In genomic region chr3:30219190-30219884, GRCm38 (mm10) we compare ENCODE assay signal across 8 mouse cellular contexts.
DNase-seq lines count a peak whose midpoint lies in the region; ATAC-seq lines count a peak whose summit lies in the region.
"Had no signal": no experiment of that assay in that cellular context is flagged by ENCODE, and none has a peak within 500 bp of the region (broad histone marks: within the 10 kb centered on the region; RNA-seq: fewer than 3 reads in every experiment).

No protein-coding gene starts in this region.

- H3K36me3 ChIP-seq in embryonic facial prominence, embryonic 11.5 days (replicated peaks; ENCODE audit: control insufficient read depth, insufficient read depth, low read depth, low read length), result no peaks in the 10 kb centered on the region
- H3K36me3 ChIP-seq in hindbrain, embryonic 15.5 days, result no peaks in the 10 kb centered on the region
- H3K36me3 ChIP-seq in midbrain, embryonic 11.5 days (ENCODE audit: control insufficient read depth, insufficient read depth, low read length), result no peaks in the 10 kb centered on the region

- no peaks in the 10 kb centered on the region for H3K9me3 ChIP-seq in embryonic facial prominence, embryonic 11.5 days (replicated peaks; ENCODE audit: control insufficient read depth, low read length)
- no peaks in the 10 kb centered on the region for H3K9me3 ChIP-seq in hindbrain, embryonic 15.5 days
- H3K9me3 ChIP-seq in midbrain, embryonic 11.5 days (ENCODE audit: control insufficient read depth, low read length), result no peaks in the 10 kb centered on the region

- H3K27me3 ChIP-seq in embryonic facial prominence, embryonic 11.5 days (ENCODE audit: control insufficient read depth, insufficient read depth, low read length), result no peaks in the 10 kb centered on the region
- peaks cover 39% of the 10 kb centered on the region for H3K27me3 ChIP-seq in hindbrain, embryonic 15.5 days
- peaks cover 24% of the 10 kb centered on the region for H3K27me3 ChIP-seq in midbrain, embryonic 11.5 days (ENCODE audit: control insufficient read depth, insufficient read depth, low read length)

- peak overlapping the region; percentile 28 for H3K4me2 ChIP-seq in embryonic facial prominence, embryonic 11.5 days (ENCODE audit: low read depth, low read length)
- H3K4me2 ChIP-seq in hindbrain, embryonic 15.5 days, result peak overlapping the region; percentile 52
- H3K4me2 ChIP-seq in midbrain, embryonic 11.5 days, result peak overlapping the region; percentile 50

- H3K9ac ChIP-seq in embryonic facial prominence, embryonic 11.5 days (replicated peaks; ENCODE audit: low read length), result no peak overlapping the region
- no peak overlapping the region for H3K9ac ChIP-seq in hindbrain, embryonic 15.5 days
- peak overlapping the region; percentile 2; the same call in 1 of the 2 replicates for H3K9ac ChIP-seq in midbrain, embryonic 11.5 days (ENCODE audit: low read length)
- H3K9ac ChIP-seq: liver, embryonic 14.5 days had no signal

- peaks cover 2% of the 10 kb centered on the region; the same call in 1 of the 2 replicates for H3K4me1 ChIP-seq in embryonic facial prominence, embryonic 11.5 days (ENCODE audit: control insufficient read depth, insufficient read depth, low read length)
- peaks cover 10% of the 10 kb centered on the region for H3K4me1 ChIP-seq in hindbrain, embryonic 15.5 days (replicated peaks)
- H3K4me1 ChIP-seq in midbrain, embryonic 11.5 days (ENCODE audit: control insufficient read depth, insufficient read depth, low read length), result peaks cover 38% of the 10 kb centered on the region

- ATAC-seq in embryonic facial prominence, embryonic 11.5 days (replicated peaks; ENCODE audit: insufficient number of reproducible peaks, low FRiP score, low TSS enrichment, low read depth), result no peak; the same call in 1 of the 2 replicates
- ATAC-seq in hindbrain, embryonic 15.5 days (ENCODE audit: low FRiP score, low read depth), result no peak
- peak; percentile 88 for ATAC-seq in midbrain, embryonic 11.5 days (ENCODE audit: low FRiP score)

- peak; percentile 44 for DNase-seq in embryo, embryonic 10 days (ENCODE audit: low spot score)
- DNase-seq in embryonic facial prominence, embryonic 11.5 days (ENCODE audit: low spot score), result peak; percentile 63
- DNase-seq in midbrain, embryonic 11.5 days (ENCODE audit: low spot score, missing footprints), result peak; percentile 94
- DNase-seq in cerebellum, adult 11 months, result no peak
- no peak for DNase-seq in cerebellum, adult 9-11 months
- DNase-seq in right cerebral cortex, postnatal 36 days (ENCODE audit: low spot score in 2 of 2), result no peak

- H3K4me3 ChIP-seq in embryonic facial prominence, embryonic 11.5 days (ENCODE audit: low read depth, low read length), result no peak overlapping the region
- peak overlapping the region; percentile 27 for H3K4me3 ChIP-seq in hindbrain, embryonic 15.5 days
- peak overlapping the region; percentile 16 for H3K4me3 ChIP-seq in midbrain, embryonic 11.5 days (ENCODE audit: low read depth, low read length)

- H3K27ac ChIP-seq in embryonic facial prominence, embryonic 11.5 days (replicated peaks; ENCODE audit: low read depth, low read length), result no peak overlapping the region
- no peak overlapping the region for H3K27ac ChIP-seq in hindbrain, embryonic 15.5 days (replicated peaks)
- H3K27ac ChIP-seq in midbrain, embryonic 11.5 days (ENCODE audit: low read depth, low read length), result peak overlapping the region; percentile 32; the same call in 1 of the 2 replicates
- H3K27ac ChIP-seq: liver, embryonic 14.5 days had no signal

- 3% methylated on average over 21 of the region's 21 CpGs for WGBS in embryonic facial prominence, embryonic 11.5 days
- WGBS in hindbrain, embryonic 15.5 days, result under 1% methylated on average over 21 of the region's 21 CpGs
- 2% methylated on average over 21 of the region's 21 CpGs for WGBS in midbrain, embryonic 11.5 days

Comparison
In these comparisons a context has a peak if more than half of its experiments do, and no peak if none do; other contexts are left out.
1. DNase-seq: peak in embryo, embryonic 10 days (single experiment), embryonic facial prominence, embryonic 11.5 days (single experiment) and midbrain, embryonic 11.5 days (single experiment); none in cerebellum, adult 11 months (single experiment), cerebellum, adult 9-11 months (single experiment) and right cerebral cortex, postnatal 36 days (0 of 2).
2. Peak in every context shown above with its lines, with median percentiles within 50 percentile points of each other: H3K4me2 ChIP-seq.